Mouse (Mus musculus): ENCODE results near the gene AC129217.1.

DNA sequence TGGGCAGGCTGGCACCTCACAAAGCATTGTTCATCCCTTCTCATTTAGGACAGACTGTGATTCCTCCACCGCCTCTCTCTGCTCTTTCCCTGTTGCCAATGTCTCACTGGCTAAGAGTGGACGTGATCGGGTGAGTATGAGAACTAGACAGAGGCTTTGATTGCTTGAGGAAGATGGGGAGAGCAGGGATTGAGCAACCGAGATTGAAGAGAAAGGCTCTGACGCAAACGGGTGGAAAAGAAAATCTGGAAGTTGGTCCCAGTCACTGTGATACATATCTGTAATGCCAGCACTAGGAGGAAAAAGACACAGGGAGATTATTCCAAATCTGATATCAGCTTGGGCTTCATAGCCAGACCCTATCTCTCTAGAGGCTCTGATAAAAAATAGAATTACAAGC, 13.4 kb downstream of the AC129217.1 start:
- TF ChIP-seq CTCF (IDR thresholded peaks at IDR 0.05; ENCODE audit: borderline replicate concordance, extremely low read depth, insufficient read depth, insufficient read length), result no peak
- no peak for TF ChIP-seq POLR2A (IDR thresholded peaks at IDR 0.05; ENCODE audit: borderline replicate concordance, extremely low read depth, insufficient read depth, insufficient read length, poor library complexity, severe bottlenecking)
